Mouse (Mus musculus): ENCODE data around the gene Senp6. TPM values are rescaled to one million over a fixed set of nuclear protein-coding genes. Genes with fewer than 3 reads are reported as not detected.
A peak's percentile ranks its signal among the peaks of the same experiment; 100 is the strongest.

Senp6 gene
- polyA plus RNA-seq, 1 experiment from 2014 or later = 48.3 TPM

DNA sequence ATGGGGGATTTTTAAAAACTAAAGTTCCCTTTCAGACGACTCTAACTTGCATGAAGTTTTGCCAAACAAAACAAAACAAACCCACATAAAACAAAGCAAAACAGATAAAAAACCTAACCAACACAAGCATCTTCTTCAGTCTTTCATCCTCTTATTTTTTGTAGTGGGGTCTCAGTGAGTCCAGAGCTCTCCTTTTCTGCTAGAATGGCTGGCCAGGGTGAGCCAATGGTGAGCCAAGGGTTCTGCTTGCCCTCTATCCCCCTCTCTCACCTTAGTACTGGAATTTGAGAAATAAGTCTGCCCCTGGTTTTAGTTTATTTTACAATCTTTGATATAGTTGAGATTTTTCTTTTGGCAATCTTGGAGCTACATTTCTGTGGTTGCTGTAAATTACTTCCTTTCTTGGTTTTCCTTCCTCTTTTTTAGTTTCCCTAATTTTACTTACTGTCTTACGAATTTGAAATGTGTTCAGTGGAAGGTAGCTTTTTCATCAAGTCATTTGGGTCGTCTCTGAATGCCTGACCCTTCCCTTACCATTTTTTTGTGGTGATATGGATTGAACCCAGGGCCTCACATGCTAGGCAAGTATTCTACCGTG, 96.5 kb downstream of the Senp6 start:
- no peak for ATAC-seq (ENCODE audit: insufficient number of reproducible peaks, low FRiP score, low TSS enrichment, low read depth)
- peaks cover 5% of the 10 kb centered on the region for H3K4me1 ChIP-seq
- H3K4me2 ChIP-seq = no peak overlapping the region
- H3K36me3 ChIP-seq = no peaks in the 10 kb centered on the region
- no peaks in the 10 kb centered on the region for H3K9me3 ChIP-seq
- H3K27me3 ChIP-seq = no peaks in the 10 kb centered on the region
- H3K9ac ChIP-seq = no peak overlapping the region
- H3K4me3 ChIP-seq = no peak overlapping the region
- no peak overlapping the region for H3K27ac ChIP-seq
- 65% methylated on average over 4 of the region's 4 CpGs for WGBS

DNA sequence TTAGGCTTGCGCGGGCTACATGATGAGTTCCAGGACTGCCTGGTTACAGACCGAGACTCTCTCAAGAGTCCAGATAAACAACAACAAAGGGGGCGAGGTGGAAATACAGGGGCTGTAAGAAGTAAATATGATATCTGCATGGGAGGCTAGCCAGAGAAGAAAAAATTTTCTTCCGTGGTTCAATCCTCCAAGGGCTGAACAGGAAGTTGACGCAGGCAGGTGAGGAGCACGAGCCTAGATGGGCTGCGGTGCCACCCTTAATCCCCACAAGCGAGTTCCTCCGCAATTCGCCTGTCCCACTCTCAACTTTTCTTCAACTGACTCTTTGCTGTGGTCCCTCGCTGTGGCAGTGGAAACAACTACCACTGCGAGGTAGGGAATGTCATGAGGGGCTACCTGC, 97.5 kb downstream of the Senp6 start:
- Histone ChIP-seq H3K36me3 (no peaks in the 10 kb centered on the region), H3K9me3 (no peaks in the 10 kb centered on the region), H3K9ac (no peak overlapping the region), H3K27ac (0 out of 2 replicates have a peak overlapping the region, but pooled peaks have one; percentile 68), H3K4me3 (peak overlapping the region; percentile 87), H3K27me3 (no peaks in the 10 kb centered on the region), H3K4me1 (peaks cover 5% of the 10 kb centered on the region), H3K4me2 (peak overlapping the region; percentile 79)
- WGBS = 3% methylated on average over 13 of the region's 13 CpGs
- 0 out of 2 replicates have a peak, but pooled peaks have one; percentile 0 for ATAC-seq (ENCODE audit: insufficient number of reproducible peaks, low FRiP score, low TSS enrichment, low read depth)

DNA sequence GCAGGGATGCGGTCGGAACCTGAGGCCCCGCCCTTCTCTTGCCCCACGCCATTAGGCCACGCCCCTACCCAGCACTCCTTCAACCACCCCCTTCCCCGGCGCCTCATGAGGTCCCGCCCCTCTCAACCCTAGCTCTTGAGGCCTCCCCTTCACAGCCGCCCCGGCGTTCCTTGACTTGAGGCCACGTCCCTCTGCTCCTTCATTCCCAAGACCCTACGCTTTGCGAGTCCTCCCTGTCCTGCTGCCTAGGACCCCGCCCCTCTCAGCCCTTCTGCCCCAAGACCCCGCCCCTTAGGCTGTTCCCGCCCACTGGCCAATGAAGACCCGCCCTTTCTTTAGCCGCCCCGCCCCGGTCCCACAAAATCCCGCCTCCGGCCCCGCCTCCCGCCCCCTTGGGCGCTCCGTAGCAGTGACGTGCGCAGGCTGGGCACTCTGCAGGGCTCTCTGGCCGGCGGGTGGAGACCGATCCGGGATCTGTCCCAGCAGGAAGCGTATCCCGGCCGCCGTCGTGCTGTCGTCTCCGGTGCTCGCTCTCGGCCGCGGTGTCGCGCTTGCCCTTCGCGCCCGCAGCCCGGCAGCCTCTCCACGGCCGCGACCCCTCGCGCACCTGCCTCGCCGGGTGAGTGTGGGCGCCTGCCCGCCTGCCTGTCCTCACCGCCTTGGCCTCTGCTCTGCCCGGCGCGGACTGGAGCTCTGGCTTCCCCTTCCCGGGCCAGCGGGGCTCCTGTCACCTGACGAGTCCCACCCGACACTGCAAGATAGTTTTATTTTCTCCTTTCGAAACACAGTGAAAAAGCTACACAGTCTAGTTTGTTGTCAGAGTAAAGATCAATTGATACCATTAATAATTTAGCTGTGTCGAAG, 98.1 kb downstream of the Senp6 start, which contains the start of gene Myo6:
Gene Myo6 (plus strand): TSS at position 421 of the 864 bp plus-strand sequence.
- no peaks in the 10 kb centered on the region for H3K27me3 ChIP-seq
- no peaks in the 10 kb centered on the region for H3K9me3 ChIP-seq
- H3K9ac ChIP-seq = peak within 1 kb of the TSS; percentile 77
- H3K4me3 ChIP-seq = peak within 1 kb of the TSS; percentile 87
- H3K4me1 ChIP-seq = peaks cover 5% of the 10 kb centered on the region
- H3K4me2 ChIP-seq = peak within 1 kb of the TSS; percentile 79
- peak within 1 kb of the TSS; percentile 88 for H3K27ac ChIP-seq
- under 1% methylated on average over 69 of the region's 69 CpGs for WGBS
- no peaks in the 10 kb centered on the region for H3K36me3 ChIP-seq
- peak; percentile 96 for ATAC-seq (ENCODE audit: insufficient number of reproducible peaks, low FRiP score, low TSS enrichment, low read depth)

DNA sequence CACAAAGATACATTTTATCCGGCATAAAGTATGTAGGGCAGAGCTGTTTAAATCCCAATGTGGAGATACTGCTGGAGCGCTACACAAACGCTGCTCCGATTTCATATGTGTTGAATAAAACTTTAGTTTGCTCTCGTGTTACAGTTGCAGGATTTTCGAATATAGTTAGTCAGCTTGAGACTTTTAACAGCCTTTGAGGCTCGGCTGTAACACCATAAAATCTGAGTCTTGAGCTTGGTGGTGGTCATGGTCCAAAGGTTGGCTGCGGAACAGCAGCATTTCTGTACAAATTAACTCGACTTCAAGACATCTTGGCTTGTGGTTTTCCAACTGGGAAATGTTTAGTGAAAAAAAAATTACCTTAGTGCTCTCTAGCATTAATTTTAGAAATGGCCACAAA, 99.0 kb downstream of the Senp6 start:
- H3K4me3 ChIP-seq = peak overlapping the region; percentile 87
- H3K9ac ChIP-seq = no peak overlapping the region
- H3K9me3 ChIP-seq = no peaks in the 10 kb centered on the region
- H3K4me1 ChIP-seq = peaks cover 5% of the 10 kb centered on the region
- H3K4me2 ChIP-seq = peak overlapping the region; percentile 79
- H3K27me3 ChIP-seq = no peaks in the 10 kb centered on the region
- no peaks in the 10 kb centered on the region for H3K36me3 ChIP-seq
- 18% methylated on average over 9 of the region's 9 CpGs for WGBS
- no peak overlapping the region; the same call in 1 of the 2 replicates for H3K27ac ChIP-seq
- no peak for ATAC-seq (ENCODE audit: insufficient number of reproducible peaks, low FRiP score, low TSS enrichment, low read depth)

DNA sequence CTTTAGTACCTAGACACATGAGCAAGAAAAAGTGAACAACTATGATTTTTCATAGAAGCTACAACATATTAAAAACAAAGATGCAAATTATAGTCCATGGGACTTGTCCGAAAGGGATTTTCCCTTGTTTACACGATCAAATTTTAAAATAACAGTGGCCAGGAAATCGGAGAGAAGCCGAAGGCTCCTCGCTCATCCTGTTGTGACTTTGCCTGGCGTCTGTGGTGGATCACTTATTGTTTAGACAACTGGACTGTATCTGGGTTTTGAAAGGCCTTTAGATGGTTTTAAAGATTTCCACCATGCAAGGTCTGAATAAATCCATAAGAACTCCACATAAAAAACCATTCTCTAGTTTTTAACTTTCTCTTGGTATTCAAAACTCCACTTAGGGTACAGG, 99.7 kb downstream of the Senp6 start:
- ATAC-seq (ENCODE audit: insufficient number of reproducible peaks, low FRiP score, low TSS enrichment, low read depth) = no peak
- Histone ChIP-seq H3K9me3 (no peaks in the 10 kb centered on the region), H3K27ac (no peak overlapping the region), H3K4me2 (no peak overlapping the region), H3K4me1 (peaks cover 5% of the 10 kb centered on the region), H3K9ac (no peak overlapping the region), H3K27me3 (no peaks in the 10 kb centered on the region), H3K4me3 (no peak overlapping the region), H3K36me3 (no peaks in the 10 kb centered on the region)
- WGBS = 78% methylated on average over 6 of the region's 6 CpGs

DNA sequence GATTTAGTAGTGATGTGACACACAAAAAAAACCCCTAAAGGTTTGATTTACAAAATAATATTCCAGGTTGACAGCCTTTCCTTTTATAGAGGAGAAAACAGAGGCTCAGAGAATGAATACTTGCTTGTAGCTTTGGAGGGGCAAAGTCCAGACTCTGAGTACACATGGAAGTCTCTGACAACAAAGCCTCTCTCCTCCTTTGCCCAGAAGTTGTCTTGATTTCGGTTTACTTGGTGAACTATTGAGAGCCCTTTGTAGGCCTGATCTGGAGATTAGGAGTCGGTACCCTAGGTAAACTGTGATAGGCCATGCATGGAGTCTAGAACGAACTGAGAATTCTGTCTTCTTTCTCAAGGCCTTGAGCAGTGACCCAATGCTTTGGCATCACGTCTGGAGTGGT, 100.4 kb downstream of the Senp6 start:
- Histone ChIP-seq H3K9me3 (no peaks in the 10 kb centered on the region), H3K27ac (no peak overlapping the region), H3K27me3 (no peaks in the 10 kb centered on the region), H3K4me3 (no peak overlapping the region), H3K9ac (no peak overlapping the region), H3K4me2 (no peak overlapping the region), H3K36me3 (no peaks in the 10 kb centered on the region), H3K4me1 (peaks cover 5% of the 10 kb centered on the region)
- WGBS = 76% methylated on average over 4 of the region's 4 CpGs
- no peak for ATAC-seq (ENCODE audit: insufficient number of reproducible peaks, low FRiP score, low TSS enrichment, low read depth)

DNA sequence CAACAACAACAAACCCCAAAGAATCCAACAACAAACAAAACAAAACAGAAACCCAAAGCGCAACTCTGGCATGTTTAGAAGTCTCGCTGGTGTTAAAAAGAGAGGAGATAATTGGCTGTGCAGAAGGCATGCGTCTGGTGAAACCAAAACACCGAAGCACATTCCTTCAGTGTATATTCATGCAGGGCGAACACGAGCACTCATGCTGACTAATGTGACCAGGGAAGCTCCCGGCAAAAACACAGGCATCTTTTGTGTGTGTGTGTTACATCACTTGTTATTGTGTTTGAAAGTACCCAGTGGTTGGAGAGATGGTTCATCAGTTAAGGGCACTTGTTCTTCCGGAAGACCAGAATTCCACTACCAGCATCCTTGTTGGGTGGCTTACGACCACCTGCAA, 102.8 kb downstream of the Senp6 start:
- H3K36me3 ChIP-seq = no peaks in the 10 kb centered on the region
- H3K9me3 ChIP-seq = no peaks in the 10 kb centered on the region
- H3K4me1 ChIP-seq = peaks cover 6% of the 10 kb centered on the region; the same call in 1 of the 2 replicates
- H3K9ac ChIP-seq = no peak overlapping the region
- H3K4me2 ChIP-seq = no peak overlapping the region
- no peaks in the 10 kb centered on the region for H3K27me3 ChIP-seq
- no peak overlapping the region for H3K4me3 ChIP-seq
- H3K27ac ChIP-seq = no peak overlapping the region
- no peak for ATAC-seq (ENCODE audit: insufficient number of reproducible peaks, low FRiP score, low TSS enrichment, low read depth)
- WGBS = 90% methylated on average over 9 of the region's 9 CpGs

DNA sequence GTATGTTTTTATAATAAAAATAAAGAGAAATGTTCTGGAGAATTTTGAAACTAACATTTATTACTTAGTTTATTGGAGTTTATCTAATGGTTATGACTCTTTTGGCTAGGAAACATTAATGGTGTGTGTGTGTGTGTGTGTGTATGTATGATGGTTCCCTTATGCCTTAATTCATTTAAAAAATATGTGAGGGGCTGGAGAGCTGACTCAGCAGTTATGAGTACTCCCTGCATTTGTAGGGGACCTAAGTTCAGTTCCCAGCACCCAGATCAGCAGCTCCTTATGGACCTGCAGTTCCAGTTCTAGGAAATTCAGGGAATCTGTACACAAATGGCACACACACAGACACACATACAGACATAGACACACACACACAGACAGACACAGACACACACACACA, 104.5 kb downstream of the Senp6 start:
- H3K4me2 ChIP-seq = no peak overlapping the region
- no peak overlapping the region for H3K9ac ChIP-seq
- no peak overlapping the region for H3K27ac ChIP-seq
- no peak for ATAC-seq (ENCODE audit: insufficient number of reproducible peaks, low FRiP score, low TSS enrichment, low read depth)
- H3K27me3 ChIP-seq = no peaks in the 10 kb centered on the region
- no peaks in the 10 kb centered on the region for H3K36me3 ChIP-seq
- H3K4me3 ChIP-seq = no peak overlapping the region
- 0 out of 2 replicates have a peak, but pooled peaks cover 6% of the 10 kb centered on the region for H3K4me1 ChIP-seq
- no peaks in the 10 kb centered on the region for H3K9me3 ChIP-seq

DNA sequence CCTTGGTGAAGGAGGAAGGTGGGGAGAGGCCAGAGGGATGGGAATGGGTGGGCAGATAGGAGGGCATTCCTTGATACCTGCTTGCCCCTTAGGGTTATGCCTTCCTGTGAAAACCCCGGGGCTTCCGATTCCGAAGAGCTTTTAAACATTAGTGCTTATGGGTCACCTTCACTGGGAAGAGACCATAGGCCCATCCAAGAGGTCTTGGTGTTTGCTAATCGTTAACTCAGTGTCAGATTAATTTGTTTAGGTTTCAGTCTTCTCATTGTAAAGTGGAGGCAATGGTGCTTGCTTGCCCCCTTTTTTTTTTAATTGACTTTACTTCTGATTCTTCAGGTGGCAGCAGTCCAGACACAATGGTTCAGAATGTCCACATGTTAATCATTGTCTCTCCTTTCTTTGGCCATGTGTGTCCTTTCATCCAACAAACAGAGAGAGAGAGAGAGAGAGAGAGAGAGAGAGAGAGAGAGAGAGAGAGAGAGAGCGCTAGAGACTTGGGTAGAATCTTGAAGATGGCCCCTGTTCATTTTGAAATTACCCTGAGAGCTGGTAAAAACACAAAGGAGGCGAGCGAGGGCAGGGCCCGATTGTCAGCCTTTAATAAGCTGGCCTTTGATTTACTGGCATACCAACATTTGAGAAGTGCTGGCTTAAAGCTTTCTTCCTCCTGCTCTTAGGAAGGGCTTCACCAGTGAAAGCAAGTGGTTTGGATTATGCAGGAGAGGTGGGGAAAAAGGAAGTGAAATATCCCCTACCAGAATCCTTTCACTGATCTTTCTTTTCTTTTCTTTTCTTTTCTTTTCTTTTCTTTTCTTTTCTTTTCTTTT, 105.9 kb downstream of the Senp6 start:
- Histone ChIP-seq H3K27me3 (no peaks in the 10 kb centered on the region), H3K9me3 (no peaks in the 10 kb centered on the region), H3K36me3 (no peaks in the 10 kb centered on the region), H3K27ac (no peak overlapping the region), H3K9ac (no peak overlapping the region), H3K4me1 (0 out of 2 replicates have a peak, but pooled peaks cover 6% of the 10 kb centered on the region), H3K4me2 (no peak overlapping the region), H3K4me3 (no peak overlapping the region)
- no peak for ATAC-seq (ENCODE audit: insufficient number of reproducible peaks, low FRiP score, low TSS enrichment, low read depth)
- WGBS = 64% methylated on average over 8 of the region's 8 CpGs

DNA sequence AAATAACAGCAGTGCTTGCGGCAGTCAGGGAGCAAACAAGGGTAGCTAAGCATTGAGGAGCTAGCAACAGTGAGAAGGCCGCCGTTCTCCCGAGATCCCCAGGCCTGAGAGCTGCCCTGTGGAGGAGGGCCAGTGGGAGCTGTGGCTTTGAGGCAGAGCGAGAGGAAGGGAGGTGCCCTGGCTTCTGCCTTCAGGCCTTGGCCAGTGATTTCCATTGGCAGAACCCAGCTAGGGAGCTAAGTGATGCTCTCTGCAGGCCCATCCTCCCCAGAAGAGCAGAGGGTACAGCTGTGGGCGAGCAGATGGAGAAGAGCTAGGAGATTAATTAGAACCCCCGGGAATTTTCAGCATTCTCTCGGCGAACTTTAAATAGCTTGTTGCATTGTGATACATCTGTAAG, 106.9 kb downstream of the Senp6 start:
- H3K27ac ChIP-seq = no peak overlapping the region
- no peak overlapping the region for H3K4me3 ChIP-seq
- H3K27me3 ChIP-seq = no peaks in the 10 kb centered on the region
- H3K9me3 ChIP-seq = no peaks in the 10 kb centered on the region
- 48% methylated on average over 9 of the region's 9 CpGs for WGBS
- no peak overlapping the region for H3K4me2 ChIP-seq
- H3K9ac ChIP-seq = no peak overlapping the region
- H3K4me1 ChIP-seq = 0 out of 2 replicates have a peak, but pooled peaks cover 6% of the 10 kb centered on the region
- no peak for ATAC-seq (ENCODE audit: insufficient number of reproducible peaks, low FRiP score, low TSS enrichment, low read depth)
- H3K36me3 ChIP-seq = no peaks in the 10 kb centered on the region

DNA sequence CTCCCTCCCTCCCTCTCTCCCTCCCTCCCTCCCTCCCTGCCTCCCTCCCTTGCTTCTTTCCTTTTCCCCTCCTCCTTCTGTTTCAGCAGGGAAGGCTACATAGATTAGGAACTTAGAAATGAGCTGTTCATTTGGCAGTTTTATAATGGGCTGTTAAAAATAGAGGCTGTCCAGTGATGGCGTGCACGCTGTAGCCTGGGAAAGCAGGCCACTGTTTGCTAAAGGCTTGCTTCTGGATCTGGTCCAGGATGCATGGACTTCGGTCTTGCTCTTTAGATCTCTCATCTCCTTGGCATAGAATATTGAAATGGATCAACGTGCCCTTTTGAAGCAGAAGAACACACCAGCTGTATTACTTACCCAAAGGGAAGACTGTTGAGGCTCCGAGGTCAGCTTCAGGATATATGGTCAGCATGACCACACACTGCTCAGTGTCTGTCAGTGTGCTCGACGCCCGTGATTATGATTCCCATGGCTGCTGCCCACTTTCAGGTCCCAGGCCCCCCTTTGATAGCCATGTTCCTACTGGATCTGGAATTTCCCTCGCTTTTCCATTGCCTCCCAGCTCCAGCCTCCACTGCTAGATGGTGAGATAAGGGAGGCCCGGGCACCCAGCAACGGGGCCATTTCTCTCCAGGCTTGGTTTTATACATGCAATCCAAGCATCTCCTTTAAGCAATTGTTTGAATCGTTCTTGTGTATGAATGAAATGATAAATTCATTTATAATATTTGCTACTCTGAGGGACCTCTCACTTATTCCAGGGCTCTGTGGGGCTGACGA, 110.2 kb downstream of the Senp6 start:
- no peak overlapping the region for H3K9ac ChIP-seq
- no peak overlapping the region for H3K4me3 ChIP-seq
- no peak for ATAC-seq (ENCODE audit: insufficient number of reproducible peaks, low FRiP score, low TSS enrichment, low read depth)
- 0 out of 2 replicates have a peak, but pooled peaks cover 6% of the 10 kb centered on the region for H3K4me1 ChIP-seq
- no peak overlapping the region for H3K4me2 ChIP-seq
- no peaks in the 10 kb centered on the region for H3K9me3 ChIP-seq
- H3K36me3 ChIP-seq = no peaks in the 10 kb centered on the region
- no peaks in the 10 kb centered on the region for H3K27me3 ChIP-seq
- WGBS = 68% methylated on average over 13 of the region's 13 CpGs
- H3K27ac ChIP-seq = no peak overlapping the region

Data from limb, embryonic 15.5 days (tissue).